Mouse (Mus musculus) embryonic facial prominence, embryonic 15.5 days (tissue): Measurements from ENCODE around the gene Abi3. TPM values are rescaled to one million over a fixed set of nuclear protein-coding genes. Genes with fewer than 3 reads are reported as not detected.

ENCODE experiments used
- ATAC-seq: fragments of 200-750 bp; cut with Nextera tagmentation; 2 replicates; pipeline ENCODE4 v1.8.0; 2017; ENCODE audit warnings: low read depth, moderate TSS enrichment; ENCODE audit not compliant: insufficient number of reproducible peaks, low FRiP score, low TSS enrichment
- H3K27ac ChIP-seq: fragments of 300-500 bp; sonication (generic); replicated peaks from 2 replicates; pipeline ENCODE4 v1.5.1; 2015; ENCODE audit warnings: mild to moderate bottlenecking, inconsistent platforms
- H3K27me3 ChIP-seq: fragments of 300-500 bp; sonication (generic); 2 replicates; pipeline ENCODE4 v1.6.1; 2015; ENCODE audit warnings: inconsistent platforms
- H3K36me3 ChIP-seq: fragments of 300-500 bp; sonication (generic); 2 replicates; pipeline ENCODE4 v1.6.1; 2015; ENCODE audit warnings: mild to moderate bottlenecking, inconsistent platforms
- H3K4me1 ChIP-seq: fragments of 300-500 bp; sonication (generic); 2 replicates; pipeline ENCODE4 v1.6.1; 2015; ENCODE audit warnings: inconsistent platforms
- H3K4me2 ChIP-seq: fragments of 300-500 bp; sonication (generic); replicated peaks from 2 replicates; pipeline ENCODE4 v1.6.1; 2015; ENCODE audit warnings: mild to moderate bottlenecking, inconsistent platforms
- H3K4me3 ChIP-seq: fragments of 300-500 bp; sonication (generic); replicated peaks from 2 replicates; pipeline ENCODE4 v1.5.1; 2015; ENCODE audit warnings: mild to moderate bottlenecking, inconsistent platforms
- H3K9ac ChIP-seq: fragments of 300-500 bp; sonication (generic); 2 replicates; pipeline ENCODE4 v1.6.1; 2015; ENCODE audit warnings: inconsistent platforms
- H3K9me3 ChIP-seq: fragments of 300-500 bp; sonication (generic); replicated peaks from 2 replicates; pipeline ENCODE4 v1.6.1; 2016; ENCODE audit warnings: inconsistent platforms
- WGBS: fragments of 180-500 bp; shearing (Covaris S2); methylation state at CpG from one replicate; pipeline ENCODE4 v1.1.7; 2015; 5-methylcytosine and 5-hydroxymethylcytosine counted together
- polyA plus RNA-seq: library from polyadenylated mRNA; unstranded; fragments of >200 nt; fragmentation: Nextera tagmentation; extraction: Ambion mirVana; gene quantifications from 2 replicates; pipeline ENCODE4 v1.2.1, GENCODE M21; 2015

Abi3 gene
- polyA plus RNA-seq, 1 experiment from 2014 or later, result 9.0 TPM

DNA sequence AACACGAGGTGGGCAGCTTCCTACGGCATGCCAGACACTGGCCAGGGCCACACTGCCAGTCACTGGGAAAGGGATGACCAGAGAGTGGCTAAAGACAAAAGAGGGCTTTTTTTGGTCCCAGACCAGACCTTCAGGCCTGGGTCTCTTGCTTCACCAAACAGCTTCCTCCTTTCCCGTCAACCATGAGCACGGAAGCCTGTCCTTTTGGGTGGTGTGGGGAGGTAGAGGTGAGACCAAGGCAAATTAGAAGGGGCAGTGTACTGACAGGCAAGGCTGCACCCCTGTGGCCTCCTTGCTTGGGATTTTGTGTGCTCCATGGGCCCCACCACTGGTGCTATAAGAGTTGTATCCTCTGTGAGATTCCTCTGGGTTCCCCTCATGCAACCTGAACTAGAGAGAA, 3.7 kb downstream of the Abi3 start:
- H3K27me3 ChIP-seq, result peaks cover 46% of the 10 kb centered on the region
- 75% methylated on average over 4 of the region's 4 CpGs for WGBS
- no peaks in the 10 kb centered on the region for H3K9me3 ChIP-seq
- H3K27ac ChIP-seq, result no peak overlapping the region
- no peak overlapping the region for H3K9ac ChIP-seq
- no peak for ATAC-seq
- no peaks in the 10 kb centered on the region for H3K36me3 ChIP-seq
- no peak overlapping the region for H3K4me2 ChIP-seq
- H3K4me1 ChIP-seq, result peaks cover 47% of the 10 kb centered on the region
- no peak overlapping the region for H3K4me3 ChIP-seq

DNA sequence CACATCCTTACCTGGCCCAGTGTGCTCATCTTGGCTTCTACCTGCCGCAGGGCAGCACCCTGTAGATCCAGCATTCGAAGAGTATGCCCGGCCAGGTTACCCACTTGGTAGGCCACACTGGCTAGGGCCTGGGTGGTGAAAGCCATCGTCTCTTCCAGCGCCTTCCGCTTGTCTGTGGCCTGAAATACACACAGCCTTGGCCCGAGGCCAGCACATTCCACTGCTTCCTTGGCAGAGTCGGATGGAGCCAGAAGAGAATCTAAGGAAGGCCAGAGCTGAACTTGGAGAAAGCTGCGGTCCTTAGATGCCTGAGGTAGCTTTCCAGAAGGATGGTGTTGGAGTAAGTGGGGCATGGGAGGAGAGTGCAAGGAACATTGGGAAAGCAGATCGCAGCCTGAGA, 5.2 kb downstream of the Abi3 start, which contains the start of gene Gngt2:
Gene Gngt2 (plus strand): TSS at position 158 of the 400 bp plus-strand sequence.
- no peaks in the 10 kb centered on the region for H3K9me3 ChIP-seq
- H3K36me3 ChIP-seq, result no peaks in the 10 kb centered on the region
- no peak within 1 kb of the TSS for H3K4me3 ChIP-seq
- H3K27ac ChIP-seq, result peak within 1 kb of the TSS; percentile 22; the same call in 1 of the 2 replicates
- peaks cover 61% of the 10 kb centered on the region for H3K27me3 ChIP-seq
- peaks cover 44% of the 10 kb centered on the region for H3K4me1 ChIP-seq
- peak within 1 kb of the TSS; percentile 24; the same call in 1 of the 2 replicates for H3K4me2 ChIP-seq
- ATAC-seq, result 0 out of 2 replicates have a peak, but pooled peaks have one; percentile 5
- no peak within 1 kb of the TSS for H3K9ac ChIP-seq
- 43% methylated on average over 10 of the region's 10 CpGs for WGBS

GRCm38 (mm10) chr11:95836433-95836832, 5.8 kb downstream of the Abi3 start:
- Histone ChIP-seq H3K4me1 (peaks cover 42% of the 10 kb centered on the region), H3K27ac (no peak overlapping the region), H3K36me3 (no peaks in the 10 kb centered on the region), H3K9ac (no peak overlapping the region), H3K27me3 (peaks cover 61% of the 10 kb centered on the region), H3K9me3 (no peaks in the 10 kb centered on the region), H3K4me3 (no peak overlapping the region), H3K4me2 (no peak overlapping the region)
- WGBS, result 49% methylated on average over 6 of the region's 6 CpGs
- no peak for ATAC-seq

DNA sequence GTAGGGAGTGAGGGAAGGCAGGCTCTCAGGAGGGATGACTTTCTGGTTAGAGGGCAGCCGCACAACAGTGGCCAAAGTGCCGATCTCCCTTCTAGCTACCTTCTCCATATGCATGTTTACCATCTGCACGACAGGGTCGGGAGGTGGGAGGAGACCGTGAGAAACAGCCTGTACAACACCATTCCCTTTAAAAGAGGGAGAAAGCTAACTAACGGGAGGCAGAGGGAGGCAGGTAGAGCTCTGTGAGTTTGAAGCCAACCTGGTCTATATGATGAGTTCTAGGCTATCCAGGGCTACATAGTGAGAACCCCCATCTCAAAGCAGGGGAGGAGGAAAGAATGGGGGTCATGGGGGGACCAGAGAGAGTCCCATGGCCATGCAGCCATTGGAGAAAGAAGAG, 6.4 kb downstream of the Abi3 start:
- ATAC-seq, result no peak
- Histone ChIP-seq H3K4me1 (peaks cover 48% of the 10 kb centered on the region), H3K27ac (no peak overlapping the region)

GRCm38 (mm10) chr11:95834742-95835710, 7.2 kb downstream of the Abi3 start:
- 22% methylated on average over 15 of the region's 15 CpGs for WGBS
- no peak overlapping the region for H3K27ac ChIP-seq
- no peaks in the 10 kb centered on the region for H3K36me3 ChIP-seq
- H3K9ac ChIP-seq, result no peak overlapping the region
- H3K4me2 ChIP-seq, result no peak overlapping the region; the same call in 1 of the 2 replicates
- H3K4me1 ChIP-seq, result peaks cover 56% of the 10 kb centered on the region
- no peaks in the 10 kb centered on the region for H3K9me3 ChIP-seq
- ATAC-seq, result no peak
- H3K27me3 ChIP-seq, result peaks cover 72% of the 10 kb centered on the region
- H3K4me3 ChIP-seq, result no peak overlapping the region

More for the DNA sequence above, 6.4 kb downstream of the Abi3 start:
- 43% methylated on average over 6 of the region's 6 CpGs for WGBS
- Histone ChIP-seq H3K4me3 (no peak overlapping the region), H3K4me2 (no peak overlapping the region), H3K9ac (no peak overlapping the region), H3K27me3 (peaks cover 64% of the 10 kb centered on the region), H3K9me3 (no peaks in the 10 kb centered on the region), H3K36me3 (no peaks in the 10 kb centered on the region)

DNA sequence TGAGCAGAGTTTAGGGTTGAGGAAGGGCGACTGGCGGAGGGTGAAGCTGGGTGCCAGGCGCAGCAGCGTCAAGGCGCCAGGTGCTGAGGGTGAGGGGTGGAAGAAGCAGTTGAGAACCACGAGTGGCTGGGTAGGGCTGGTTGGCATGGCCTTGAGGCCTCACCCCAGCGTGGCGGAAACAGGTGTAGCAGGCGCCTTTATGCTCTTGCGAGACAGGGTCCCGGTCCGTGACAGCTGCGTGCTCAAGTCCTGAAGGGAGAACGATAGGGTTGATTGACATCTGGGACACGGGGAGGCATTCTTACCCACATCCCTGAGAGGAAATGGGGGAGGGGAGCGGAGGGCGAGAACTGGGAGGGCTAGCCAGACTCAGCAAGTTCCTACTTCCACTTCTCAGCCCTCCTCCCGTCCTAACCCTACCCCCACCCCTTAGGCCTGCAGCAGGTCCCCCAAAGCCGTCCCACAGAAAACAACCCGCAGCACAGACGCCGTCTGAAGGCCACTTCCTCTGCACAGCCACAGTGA, 8.1 kb downstream of the Abi3 start:
- peaks cover 80% of the 10 kb centered on the region for H3K27me3 ChIP-seq
- peak overlapping the region; percentile 15 for H3K4me2 ChIP-seq
- no peak overlapping the region for H3K4me3 ChIP-seq
- H3K9me3 ChIP-seq, result no peaks in the 10 kb centered on the region
- peaks cover 58% of the 10 kb centered on the region for H3K4me1 ChIP-seq
- WGBS, result 7% methylated on average over 22 of the region's 22 CpGs
- 0 out of 2 replicates have a peak, but pooled peaks have one; percentile 21 for ATAC-seq
- no peak overlapping the region for H3K27ac ChIP-seq
- no peak overlapping the region for H3K9ac ChIP-seq
- no peaks in the 10 kb centered on the region for H3K36me3 ChIP-seq

DNA sequence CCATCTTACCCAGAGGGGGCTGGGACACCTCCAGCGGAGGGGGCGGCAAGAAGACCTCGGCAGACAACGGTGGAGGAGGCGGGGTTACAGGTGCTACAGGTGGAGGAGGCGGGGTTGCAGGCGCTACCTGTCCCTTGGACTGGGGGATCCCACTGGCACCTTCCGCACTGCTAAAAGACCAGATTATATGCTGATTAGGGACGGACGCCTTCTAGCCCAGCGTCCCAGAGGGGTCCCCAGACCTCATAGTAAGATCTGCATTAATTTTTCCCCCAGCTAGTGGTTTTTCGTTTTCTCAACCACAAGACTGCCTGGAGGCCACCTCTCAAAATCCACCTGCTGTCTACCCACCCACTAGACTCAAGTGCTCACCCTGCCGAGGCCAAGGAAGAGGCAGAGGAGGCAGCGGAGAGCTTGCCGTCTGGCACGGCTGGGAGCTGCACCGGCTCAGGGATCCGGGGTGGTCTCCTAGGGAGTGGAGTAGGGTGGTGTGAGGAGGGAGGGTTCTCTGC, 8.6 kb downstream of the Abi3 start:
- Histone ChIP-seq H3K9me3 (no peaks in the 10 kb centered on the region), H3K36me3 (no peaks in the 10 kb centered on the region), H3K4me3 (no peak overlapping the region), H3K4me1 (peaks cover 58% of the 10 kb centered on the region), H3K27me3 (peaks cover 86% of the 10 kb centered on the region), H3K9ac (no peak overlapping the region), H3K27ac (no peak overlapping the region), H3K4me2 (peak overlapping the region; percentile 15; the same call in 1 of the 2 replicates)
- WGBS, result 12% methylated on average over 18 of the region's 18 CpGs
- 0 out of 2 replicates have a peak, but pooled peaks have one; percentile 8 for ATAC-seq

GRCm38 (mm10) chr11:95833006-95833570, 9.2 kb downstream of the Abi3 start:
- Histone ChIP-seq H3K27ac (no peak overlapping the region), H3K4me1 (peaks cover 58% of the 10 kb centered on the region), H3K9me3 (no peaks in the 10 kb centered on the region), H3K4me2 (no peak overlapping the region), H3K36me3 (no peaks in the 10 kb centered on the region), H3K27me3 (peaks cover 92% of the 10 kb centered on the region), H3K9ac (no peak overlapping the region), H3K4me3 (no peak overlapping the region)
- no peak for ATAC-seq
- 24% methylated on average over 8 of the region's 8 CpGs for WGBS

DNA sequence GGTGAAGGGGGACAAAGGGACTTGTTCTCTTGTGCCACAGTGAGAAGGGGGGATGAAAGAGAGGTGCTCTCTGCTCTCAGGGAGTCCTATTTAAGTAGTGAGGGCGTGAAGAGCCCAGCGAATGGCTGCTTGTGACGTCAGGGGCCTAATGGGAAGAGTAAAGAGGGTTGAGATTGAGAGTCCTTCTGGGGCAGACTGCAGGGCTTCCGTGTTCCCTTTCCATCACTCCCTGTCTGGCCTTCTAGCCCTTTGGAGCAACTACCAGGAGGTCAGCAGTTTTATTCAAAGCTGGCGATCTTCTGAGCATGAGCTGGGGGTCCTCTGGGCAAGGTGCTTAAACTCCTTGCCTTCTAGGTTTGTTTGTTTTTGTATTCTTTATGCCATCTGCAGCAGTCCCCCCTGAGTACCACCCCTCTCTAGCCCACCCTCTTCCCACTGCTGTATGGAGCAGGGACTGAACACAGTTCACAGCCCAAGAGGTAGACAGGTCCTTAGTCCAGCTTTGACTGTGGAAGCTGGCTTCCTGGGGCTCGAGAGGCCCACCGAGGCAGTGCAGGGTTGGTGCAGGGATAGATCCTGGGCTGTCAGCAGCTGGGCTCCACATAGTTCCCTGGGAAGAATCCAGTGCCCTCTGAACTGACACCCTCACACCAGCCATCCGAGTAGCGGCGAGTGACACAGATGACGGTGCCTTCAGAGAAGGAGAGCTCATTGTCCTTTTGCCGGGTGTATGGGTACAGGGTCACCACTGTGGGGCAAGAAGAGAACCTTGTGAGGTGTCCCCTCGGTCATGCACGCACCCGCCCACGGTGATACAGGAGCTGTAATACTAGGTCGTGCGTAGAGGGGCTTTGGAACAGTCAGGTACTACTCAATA, 9.9 kb downstream of the Abi3 start:
- Histone ChIP-seq H3K27ac (no peak overlapping the region), H3K9ac (no peak overlapping the region), H3K36me3 (no peaks in the 10 kb centered on the region), H3K9me3 (no peaks in the 10 kb centered on the region), H3K4me2 (no peak overlapping the region), H3K27me3 (peaks cover 98% of the 10 kb centered on the region), H3K4me3 (no peak overlapping the region), H3K4me1 (peaks cover 52% of the 10 kb centered on the region)
- 44% methylated on average over 18 of the region's 18 CpGs for WGBS
- no peak for ATAC-seq

GRCm38 (mm10) chr11:95831641-95832040, 10.6 kb downstream of the Abi3 start:
- H3K9me3 ChIP-seq, result no peaks in the 10 kb centered on the region
- H3K27ac ChIP-seq, result no peak overlapping the region
- peaks cover 44% of the 10 kb centered on the region for H3K4me1 ChIP-seq
- ATAC-seq, result no peak
- H3K4me2 ChIP-seq, result peak overlapping the region; percentile 50
- H3K4me3 ChIP-seq, result peak overlapping the region; percentile 33
- no peaks in the 10 kb centered on the region for H3K36me3 ChIP-seq
- H3K9ac ChIP-seq, result no peak overlapping the region
- 6% methylated on average over 15 of the region's 15 CpGs for WGBS
- peaks cover 99% of the 10 kb centered on the region for H3K27me3 ChIP-seq
